Mouse (Mus musculus) ES-Bruce4 (cell line): ENCODE data around the gene Rd3l. TPM values are rescaled to one million over a fixed set of nuclear protein-coding genes. Genes with fewer than 3 reads are reported as not detected.

Source experiments
- H3K27ac ChIP-seq: 2 replicates; pipeline ENCODE4 v1.5.1; 2012; ENCODE audit warnings: low read length, inconsistent platforms; ENCODE audit not compliant: insufficient read depth
- H3K27me3 ChIP-seq: 2 replicates; pipeline ENCODE4 v1.6.1; 2012; ENCODE audit warnings: mild to moderate bottlenecking, low read length, inconsistent platforms; ENCODE audit not compliant: control insufficient read depth, poor library complexity, insufficient read depth, severe bottlenecking
- H3K36me3 ChIP-seq: 2 replicates; pipeline ENCODE4 v1.6.1; 2012; ENCODE audit warnings: inconsistent platforms, mild to moderate bottlenecking, low read length, moderate library complexity; ENCODE audit not compliant: control insufficient read depth, poor library complexity, insufficient read depth, severe bottlenecking
- H3K4me1 ChIP-seq: one replicate; pipeline ENCODE4 v1.8.1; 2011; ENCODE audit warnings: low read length; ENCODE audit not compliant: control insufficient read depth, insufficient read depth
- H3K4me3 ChIP-seq: 2 replicates; pipeline ENCODE4 v1.5.1; 2011; ENCODE audit warnings: low read depth, mild to moderate bottlenecking, low read length
- H3K9ac ChIP-seq: 2 replicates; pipeline ENCODE4 v1.6.1; 2012; ENCODE audit warnings: low read depth, mild to moderate bottlenecking, inconsistent platforms; ENCODE audit not compliant: poor library complexity, severe bottlenecking
- H3K9me3 ChIP-seq: replicated peaks from 2 replicates; pipeline ENCODE4 v1.6.1; 2012; ENCODE audit warnings: mild to moderate bottlenecking, low read length, inconsistent platforms; ENCODE audit not compliant: control insufficient read depth, poor library complexity, insufficient read depth, severe bottlenecking
- CTCF ChIP-seq: IDR thresholded peaks from one replicate; pipeline ENCODE4 v1.8.1; 2011; ENCODE audit warnings: low read depth, low read length
- EP300 ChIP-seq: IDR thresholded peaks from 2 replicates; pipeline ENCODE4 v1.6.1; 2011; ENCODE audit warnings: low read depth, low read length; ENCODE audit not compliant: insufficient read depth
- POLR2A ChIP-seq: IDR thresholded peaks from one replicate; pipeline ENCODE4 v1.8.1; 2011; ENCODE audit warnings: low read length; ENCODE audit not compliant: insufficient read depth
- polyA plus RNA-seq: library from polyadenylated mRNA; stranded (reverse); fragments of >200 nt; gene quantifications from 2 replicates; pipeline ENCODE4 v1.2.4, GENCODE M21; 2011; ENCODE audit warnings: low read depth; ENCODE audit not compliant: missing spikeins, insufficient read depth, insufficient read length

Gene Rd3l
- polyA plus RNA-seq, 1 experiment, result not detected

- no peaks in the 10 kb centered on the region for H3K27me3 ChIP-seq
- TF ChIP-seq POLR2A (no peak), EP300 (no peak), CTCF (no peak)
- H3K4me3 ChIP-seq, result no peak overlapping the region
- no peak overlapping the region for H3K9ac ChIP-seq
- H3K27ac ChIP-seq, result no peak overlapping the region
- H3K36me3 ChIP-seq, result no peaks in the 10 kb centered on the region
- H3K9me3 ChIP-seq, result no peaks in the 10 kb centered on the region
- no peaks in the 10 kb centered on the region for H3K4me1 ChIP-seq
Measured at GRCm38 (mm10) chr12:111977138-111977537, 4.0 kb downstream of the Rd3l start.

- no peak for TF ChIP-seq CTCF
- TF ChIP-seq EP300, result no peak
- TF ChIP-seq POLR2A, result no peak
- Histone ChIP-seq H3K4me1 (no peaks in the 10 kb centered on the region), H3K4me3 (no peak overlapping the region), H3K36me3 (no peaks in the 10 kb centered on the region), H3K27me3 (no peaks in the 10 kb centered on the region), H3K27ac (no peak overlapping the region), H3K9ac (no peak overlapping the region), H3K9me3 (no peaks in the 10 kb centered on the region)
Measured at GRCm38 (mm10) chr12:111974578-111974977, 6.5 kb downstream of the Rd3l start.

- Histone ChIP-seq H3K4me3 (no peak overlapping the region), H3K4me1 (no peaks in the 10 kb centered on the region), H3K9me3 (no peaks in the 10 kb centered on the region), H3K27ac (no peak overlapping the region), H3K36me3 (no peaks in the 10 kb centered on the region), H3K9ac (no peak overlapping the region), H3K27me3 (no peaks in the 10 kb centered on the region)
- TF ChIP-seq CTCF, result no peak
- TF ChIP-seq POLR2A, result no peak
- TF ChIP-seq EP300, result no peak
Measured at GRCm38 (mm10) chr12:111972504-111972903, 8.6 kb downstream of the Rd3l start.

- H3K27ac ChIP-seq, result no peak within 1 kb of the TSS
- no peak within 1 kb of the TSS for H3K4me3 ChIP-seq
- H3K9ac ChIP-seq, result no peak within 1 kb of the TSS
- no peaks in the 10 kb centered on the region for H3K36me3 ChIP-seq
- no peak for TF ChIP-seq EP300
- no peak for TF ChIP-seq POLR2A
- TF ChIP-seq CTCF, result no peak
- H3K27me3 ChIP-seq, result no peaks in the 10 kb centered on the region
- no peaks in the 10 kb centered on the region for H3K9me3 ChIP-seq
- no peaks in the 10 kb centered on the region for H3K4me1 ChIP-seq
Measured at GRCm38 (mm10) chr12:111971231-111971686, 9.9 kb downstream of the Rd3l start, which contains the start of gene Tdrd9. Tdrd9 (plus strand) TSS chr12:111971559.

- no peaks in the 10 kb centered on the region for H3K36me3 ChIP-seq
- TF ChIP-seq EP300, result no peak
- TF ChIP-seq POLR2A, result no peak
- TF ChIP-seq CTCF, result no peak
- no peak overlapping the region for H3K27ac ChIP-seq
- no peak overlapping the region for H3K4me3 ChIP-seq
- H3K27me3 ChIP-seq, result no peaks in the 10 kb centered on the region
- H3K4me1 ChIP-seq, result no peaks in the 10 kb centered on the region
- no peak overlapping the region for H3K9ac ChIP-seq
- no peaks in the 10 kb centered on the region for H3K9me3 ChIP-seq
Measured at GRCm38 (mm10) chr12:111970085-111970484, 11.0 kb downstream of the Rd3l start.

- Histone ChIP-seq H3K27ac (no peak within 1 kb of the TSS), H3K4me3 (peak within 1 kb of the TSS; percentile 98), H3K36me3 (peaks cover 2% of the 10 kb centered on the region; the same call in 1 of the 2 replicates), H3K4me1 (no peaks in the 10 kb centered on the region), H3K27me3 (no peaks in the 10 kb centered on the region), H3K9ac (peak within 1 kb of the TSS; percentile 85), H3K9me3 (no peaks in the 10 kb centered on the region)
- TF ChIP-seq CTCF, result peak; percentile 78
- TF ChIP-seq EP300, result no peak
- peak; percentile 34 for TF ChIP-seq POLR2A
Measured at GRCm38 (mm10) chr12:111966683-111967173, 14.4 kb downstream of the Rd3l start, which contains the start of gene Atp5mpl. Atp5mpl (minus strand) TSS chr12:111966977.
